Mouse (Mus musculus): ENCODE data around the gene Gpank1.

GRCm38 (mm10) chr17:35096597-35096996 lies 24.7 kb upstream of the Gpank1 start:
- TF ChIP-seq CTCF (IDR thresholded peaks at IDR 0.05; ENCODE audit: insufficient read depth, low read depth, low read length) (no peak), POLR2A (IDR thresholded peaks at IDR 0.05; ENCODE audit: insufficient read depth, low read depth, low read length) (no peak)

All from olfactory bulb, adult 2 months (tissue).